Mouse (Mus musculus): ENCODE results near the gene Rheb. TPM values are rescaled to one million over a fixed set of nuclear protein-coding genes. Genes with fewer than 3 reads are reported as not detected.

Gene Rheb
- 97.1 TPM for polyA plus RNA-seq (2014; fragmentation: Illumina TruSeq; extraction: RNeasy Lipid Tissue Mini Kit (QIAGEN cat#74804); ENCODE audit: low read depth, low replicate concordance)

DNA sequence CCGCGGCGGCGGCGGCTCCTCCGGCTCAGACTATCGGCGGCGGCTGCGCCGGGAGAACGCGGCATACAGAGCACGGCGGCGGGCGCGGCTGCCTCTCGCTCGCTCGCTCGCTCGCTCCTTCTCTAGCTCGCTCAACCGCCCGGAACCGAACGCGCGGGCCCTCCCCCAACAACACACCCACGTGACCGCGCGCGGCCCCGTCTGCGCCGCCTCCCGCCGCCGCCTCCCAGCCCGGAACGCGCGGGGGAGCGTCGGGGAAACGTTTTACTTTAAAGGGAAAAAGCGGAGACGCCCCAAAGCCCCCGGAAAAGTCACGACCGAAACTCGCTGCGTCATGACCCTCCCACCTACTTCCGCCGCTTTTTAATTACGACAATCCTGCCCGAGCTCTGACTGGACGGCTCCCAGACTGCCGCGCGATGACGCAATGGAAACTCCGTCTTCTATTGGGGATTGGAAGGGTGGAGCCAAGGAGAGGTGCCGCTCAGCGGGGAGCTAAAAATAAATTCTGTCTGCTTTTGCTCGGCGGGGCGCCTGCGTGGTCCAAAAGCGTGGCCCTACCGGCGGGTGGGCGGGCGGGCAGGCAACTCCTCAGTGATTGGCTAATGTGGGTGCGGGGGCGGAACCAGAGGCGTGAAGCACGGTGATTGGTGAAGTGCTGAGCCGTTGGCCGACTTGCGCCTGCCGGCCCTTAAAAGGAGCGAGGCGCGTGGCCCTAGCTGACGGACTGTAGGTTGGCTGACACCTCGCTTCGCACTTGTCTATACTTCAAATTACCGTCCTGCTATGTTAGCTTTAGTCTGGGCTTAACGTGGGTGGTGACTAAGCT lies at the start of gene Rheb:
Rheb (minus strand) TSS at position 351 of the 829 bp plus-strand sequence.

DNA sequence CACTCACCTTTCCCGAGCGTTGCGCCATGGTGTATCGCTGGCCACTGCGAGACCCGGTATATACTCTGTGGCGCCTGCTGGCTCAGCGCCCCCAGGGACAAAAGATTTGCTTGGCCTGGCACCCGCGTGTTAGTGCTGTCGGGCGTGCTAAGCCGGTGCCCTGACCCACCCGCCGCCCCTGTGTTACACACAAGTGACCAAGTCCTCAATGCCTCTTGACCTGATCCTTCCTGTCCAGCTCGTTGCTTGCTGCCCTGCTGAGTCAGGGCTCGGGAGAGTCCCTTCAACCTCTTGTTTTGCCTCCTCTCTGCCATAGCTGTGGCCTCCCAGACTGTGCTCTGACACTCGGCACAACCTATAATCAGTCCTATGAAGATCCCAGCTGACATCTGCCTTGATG lies 84.6 kb downstream of the Rheb start, which contains the start of gene Crygn:
Crygn (minus strand) TSS at position 193 of the 400 bp plus-strand sequence.

Other genes with a start within 250 kb of the Rheb start
- 180 TPM for gene Smarcd3, start 218.2 kb downstream of the Rheb start, polyA plus RNA-seq (2014; fragmentation: Illumina TruSeq; extraction: RNeasy Lipid Tissue Mini Kit (QIAGEN cat#74804); ENCODE audit: low read depth, low replicate concordance)
- 54.0 TPM for gene Nub1, start 157.1 kb downstream of the Rheb start, polyA plus RNA-seq (2014; fragmentation: Illumina TruSeq; extraction: RNeasy Lipid Tissue Mini Kit (QIAGEN cat#74804); ENCODE audit: low read depth, low replicate concordance)
- gene Wdr86, start 111.9 kb downstream of the Rheb start, polyA plus RNA-seq (2014; fragmentation: Illumina TruSeq; extraction: RNeasy Lipid Tissue Mini Kit (QIAGEN cat#74804); ENCODE audit: low read depth, low replicate concordance) = 0.34 TPM
- gene Crygn, start 84.6 kb downstream of the Rheb start, polyA plus RNA-seq (2014; fragmentation: Illumina TruSeq; extraction: RNeasy Lipid Tissue Mini Kit (QIAGEN cat#74804); ENCODE audit: low read depth, low replicate concordance) = 1.5 TPM